Mouse (Mus musculus) liver, postnatal 0 days (tissue): ENCODE data around the gene Fgd3. TPM values are rescaled to one million over a fixed set of nuclear protein-coding genes. Genes with fewer than 3 reads are reported as not detected.
A peak's percentile ranks its signal among the peaks of the same experiment; 100 is the strongest.

Experiments used
- ATAC-seq: fragments of 200-750 bp; cut with Nextera tagmentation; 2 replicates; pipeline ENCODE4 v1.8.0; 2017; ENCODE audit warnings: mild to moderate bottlenecking, moderate library complexity
- DNase-seq: peaks from one replicate; pipeline ENCODE4 v3.0.0-alpha.2; 2016
- H3K27ac ChIP-seq: fragments of 300-500 bp; sonication (generic); 2 replicates; pipeline ENCODE4 v1.5.1; 2014; ENCODE audit warnings: antibody characterized with exemption, moderate library complexity, mild to moderate bottlenecking, low read depth
- H3K27me3 ChIP-seq: fragments of 300-500 bp; sonication (generic); 2 replicates; pipeline ENCODE4 v1.6.1; 2014; ENCODE audit warnings: low read length, control low read depth, mixed read lengths; ENCODE audit not compliant: insufficient read depth
- H3K36me3 ChIP-seq: fragments of 300-500 bp; sonication (generic); replicated peaks from 2 replicates; pipeline ENCODE4 v1.6.1; 2014; ENCODE audit warnings: mild to moderate bottlenecking, control low read depth, low read length, moderate library complexity, mixed read lengths; ENCODE audit not compliant: insufficient read depth
- H3K4me1 ChIP-seq: fragments of 300-500 bp; sonication (generic); 2 replicates; pipeline ENCODE4 v1.6.1; 2014; ENCODE audit warnings: antibody characterized with exemption, mild to moderate bottlenecking, control low read depth; ENCODE audit not compliant: insufficient read depth
- H3K4me2 ChIP-seq: fragments of 300-500 bp; sonication (generic); 2 replicates; pipeline ENCODE4 v1.6.1; 2014; ENCODE audit warnings: low read depth, mild to moderate bottlenecking, low read length, moderate library complexity, mixed read lengths
- H3K4me3 ChIP-seq: fragments of 300-500 bp; sonication (generic); 2 replicates; pipeline ENCODE4 v1.5.1; 2014; ENCODE audit warnings: low read depth, low read length
- H3K9ac ChIP-seq: fragments of 300-500 bp; sonication (generic); replicated peaks from 2 replicates; pipeline ENCODE4 v1.6.1; 2014; ENCODE audit warnings: mild to moderate bottlenecking, moderate library complexity
- H3K9me3 ChIP-seq: fragments of 300-500 bp; sonication (generic); 2 replicates; pipeline ENCODE4 v1.6.1; 2016; ENCODE audit warnings: mild to moderate bottlenecking, control low read depth, low read length, mixed read lengths
- CTCF ChIP-seq: sonication (generic); IDR thresholded peaks from 2 replicates; pipeline ENCODE4 v1.5.1; 2016; ENCODE audit warnings: antibody characterized with exemption, low read depth
- EP300 ChIP-seq: IDR thresholded peaks from 2 replicates; pipeline ENCODE4 v1.6.1; 2016; ENCODE audit warnings: antibody characterized with exemption, low read depth, mild to moderate bottlenecking
- WGBS: fragments of 180-500 bp; shearing (Covaris S2); extraction: QIAGEN DNeasy Blood & Tissue Kit; methylation state at CpG from one replicate; pipeline ENCODE4 v1.1.7; 2014; ENCODE audit not compliant: insufficient replicate concordance; 5-methylcytosine and 5-hydroxymethylcytosine counted together
- polyA plus RNA-seq: library from polyadenylated mRNA; unstranded; fragments of >200 nt; fragmentation: Nextera tagmentation; extraction: Ambion mirVana; gene quantifications from 2 replicates; pipeline ENCODE4 v1.2.1, GENCODE M21; 2015

Gene Fgd3
- polyA plus RNA-seq, 1 experiment from 2014 or later: 0.62 TPM

DNA sequence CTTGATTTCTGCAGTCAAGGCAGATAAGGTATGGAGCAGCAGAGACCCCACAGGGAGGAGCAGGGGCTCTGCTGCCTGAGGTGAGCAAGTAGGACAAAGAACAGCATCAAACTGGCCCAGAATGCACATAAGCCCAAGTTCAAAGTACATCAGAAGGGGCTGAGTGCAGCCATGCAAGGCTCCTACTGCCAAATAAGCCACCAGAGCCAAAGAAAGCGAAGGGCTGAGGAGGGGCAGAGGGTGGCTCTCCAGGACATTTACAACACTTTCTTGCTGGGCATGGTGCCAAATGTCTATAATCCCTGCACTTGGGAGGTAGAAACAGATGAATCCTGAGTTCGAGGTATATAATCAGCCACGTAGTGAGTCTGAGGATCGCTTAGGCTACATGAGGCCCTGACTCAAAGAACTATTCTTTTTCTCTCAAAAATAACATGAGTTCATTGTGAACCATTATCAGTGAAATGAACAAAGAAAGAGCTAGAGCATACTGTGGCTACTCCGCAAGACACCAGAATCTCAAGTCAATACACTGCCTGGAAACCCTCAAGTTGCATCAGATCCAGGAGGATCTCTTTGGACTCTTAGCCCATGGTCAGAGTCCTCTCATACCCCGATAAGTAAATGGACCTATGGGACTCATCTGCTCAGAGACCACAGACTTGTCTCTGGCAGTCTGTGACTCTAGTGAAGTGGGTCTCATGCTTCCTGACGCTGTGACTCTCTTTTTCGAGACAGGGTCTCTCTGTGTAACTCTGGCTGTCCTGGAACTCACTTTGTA lies 86.1 kb downstream of the Fgd3 start:
- no peaks in the 10 kb centered on the region for H3K36me3 ChIP-seq
- TF ChIP-seq EP300: no peak
- TF ChIP-seq CTCF: no peak
- no peak overlapping the region for H3K9ac ChIP-seq
- no peaks in the 10 kb centered on the region for H3K9me3 ChIP-seq
- DNase-seq: no peak
- no peak overlapping the region for H3K4me2 ChIP-seq
- H3K27ac ChIP-seq: no peak overlapping the region
- no peak for ATAC-seq
- H3K4me3 ChIP-seq: no peak overlapping the region
- H3K4me1 ChIP-seq: peaks cover 3% of the 10 kb centered on the region; the same call in 1 of the 2 replicates
- WGBS: 86% methylated on average over 8 of the region's 8 CpGs
- no peaks in the 10 kb centered on the region for H3K27me3 ChIP-seq

DNA sequence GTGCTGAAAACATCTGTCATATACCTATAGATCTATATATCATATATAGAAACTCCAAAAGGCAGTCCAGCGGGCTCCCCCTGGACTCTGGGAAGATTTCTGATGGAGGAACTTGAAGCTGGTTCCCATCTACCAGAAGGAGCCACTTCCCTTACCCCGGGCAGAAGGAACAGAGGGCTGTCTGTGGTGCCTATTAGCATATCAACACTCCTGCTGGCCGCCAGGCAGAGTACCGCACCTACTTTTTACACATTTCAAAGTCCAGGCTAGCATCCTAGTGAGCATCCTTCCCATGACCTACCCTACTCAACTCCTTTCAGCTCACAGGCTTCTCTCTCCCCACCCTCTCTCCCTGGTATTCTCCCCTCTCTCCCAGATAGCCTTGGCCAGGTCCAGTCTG lies 94.5 kb downstream of the Fgd3 start:
- DNase-seq (no peak), ATAC-seq (no peak)
- Histone ChIP-seq H3K4me1 (no peaks in the 10 kb centered on the region), H3K27ac (no peak overlapping the region), H3K27me3 (no peaks in the 10 kb centered on the region), H3K9me3 (no peaks in the 10 kb centered on the region), H3K36me3 (no peaks in the 10 kb centered on the region), H3K9ac (no peak overlapping the region), H3K4me3 (no peak overlapping the region), H3K4me2 (no peak overlapping the region)
- TF ChIP-seq EP300: no peak
- no peak for TF ChIP-seq CTCF
- WGBS: 62% methylated on average over 4 of the region's 4 CpGs

DNA sequence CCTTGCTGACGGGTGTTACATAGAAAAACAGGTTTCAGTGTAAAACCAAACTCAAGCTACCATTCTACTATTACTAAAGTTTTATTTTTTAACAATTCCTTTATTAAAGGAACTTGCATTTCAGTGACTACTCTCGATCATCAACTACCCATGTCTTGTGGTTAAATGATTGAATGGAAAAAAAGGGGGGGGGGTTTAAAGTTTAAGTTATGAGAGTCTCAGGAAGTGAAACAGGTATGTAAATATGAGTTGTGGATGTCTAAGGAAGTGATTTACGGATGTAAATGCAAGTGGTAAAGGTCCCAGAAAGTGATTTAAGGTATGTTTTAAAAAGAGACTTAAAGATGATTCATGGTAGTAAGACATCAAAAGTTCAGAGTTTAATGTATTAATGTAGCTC lies 95.0 kb downstream of the Fgd3 start:
- no peaks in the 10 kb centered on the region for H3K9me3 ChIP-seq
- DNase-seq: no peak
- H3K4me2 ChIP-seq: no peak overlapping the region
- no peak overlapping the region for H3K4me3 ChIP-seq
- 62% methylated on average over 3 of the region's 3 CpGs for WGBS
- no peak overlapping the region for H3K9ac ChIP-seq
- no peak overlapping the region for H3K27ac ChIP-seq
- ATAC-seq: no peak
- no peak for TF ChIP-seq EP300
- H3K4me1 ChIP-seq: no peaks in the 10 kb centered on the region
- no peaks in the 10 kb centered on the region for H3K27me3 ChIP-seq
- no peaks in the 10 kb centered on the region for H3K36me3 ChIP-seq

DNA sequence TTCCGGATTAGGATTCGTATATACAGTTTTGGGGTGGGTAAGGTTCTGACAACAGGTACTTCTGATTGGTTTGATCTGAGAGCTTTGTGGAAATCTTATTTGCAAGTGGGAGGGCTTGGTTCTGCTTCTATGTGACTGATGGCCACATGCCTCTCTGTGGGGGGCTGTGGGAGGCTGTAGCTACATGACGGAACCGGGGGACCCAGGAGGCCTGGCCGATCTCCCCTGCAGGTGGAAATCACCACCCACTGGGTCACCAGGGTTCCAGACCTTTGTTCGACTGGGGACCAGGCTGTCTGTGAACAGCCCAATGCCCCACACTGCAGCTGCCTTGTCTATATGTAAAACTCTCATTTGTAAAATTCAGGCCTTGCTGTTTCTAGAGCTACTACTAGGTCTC lies 95.4 kb downstream of the Fgd3 start:
- H3K9ac ChIP-seq: no peak overlapping the region
- no peaks in the 10 kb centered on the region for H3K27me3 ChIP-seq
- H3K4me1 ChIP-seq: no peaks in the 10 kb centered on the region
- H3K4me3 ChIP-seq: no peak overlapping the region
- DNase-seq: no peak
- no peak for ATAC-seq
- H3K9me3 ChIP-seq: no peaks in the 10 kb centered on the region
- H3K36me3 ChIP-seq: no peaks in the 10 kb centered on the region
- WGBS: 65% methylated on average over 6 of the region's 6 CpGs
- no peak overlapping the region for H3K27ac ChIP-seq
- TF ChIP-seq EP300: no peak
- TF ChIP-seq CTCF: no peak
- no peak overlapping the region for H3K4me2 ChIP-seq

DNA sequence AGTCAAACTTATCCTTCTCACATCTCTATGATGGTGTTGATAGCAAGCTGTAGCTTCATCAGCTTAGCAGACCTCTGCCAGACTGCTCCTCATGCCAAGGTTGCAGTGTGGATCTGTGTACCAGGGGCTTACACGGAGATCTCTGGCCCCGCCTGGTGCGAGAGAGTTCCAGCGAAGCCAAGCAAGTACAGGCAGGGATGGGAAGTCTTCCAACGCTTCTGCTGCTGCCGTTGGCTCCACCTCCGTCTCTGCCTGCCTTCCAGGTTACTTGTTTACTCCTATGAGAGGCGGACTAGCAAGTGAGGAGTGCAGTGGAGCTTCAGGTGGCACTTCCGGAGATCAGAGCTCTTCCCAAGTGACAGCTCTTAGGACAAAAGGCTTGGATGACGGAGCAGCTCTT lies 95.8 kb downstream of the Fgd3 start:
- H3K9me3 ChIP-seq: no peaks in the 10 kb centered on the region
- H3K4me1 ChIP-seq: no peaks in the 10 kb centered on the region
- H3K4me2 ChIP-seq: no peak overlapping the region
- no peak overlapping the region for H3K27ac ChIP-seq
- no peaks in the 10 kb centered on the region for H3K27me3 ChIP-seq
- WGBS: 45% methylated on average over 10 of the region's 10 CpGs
- ATAC-seq (no peak), DNase-seq (no peak)
- no peak overlapping the region for H3K9ac ChIP-seq
- H3K4me3 ChIP-seq: no peak overlapping the region
- no peak for TF ChIP-seq EP300
- no peak for TF ChIP-seq CTCF
- no peaks in the 10 kb centered on the region for H3K36me3 ChIP-seq

DNA sequence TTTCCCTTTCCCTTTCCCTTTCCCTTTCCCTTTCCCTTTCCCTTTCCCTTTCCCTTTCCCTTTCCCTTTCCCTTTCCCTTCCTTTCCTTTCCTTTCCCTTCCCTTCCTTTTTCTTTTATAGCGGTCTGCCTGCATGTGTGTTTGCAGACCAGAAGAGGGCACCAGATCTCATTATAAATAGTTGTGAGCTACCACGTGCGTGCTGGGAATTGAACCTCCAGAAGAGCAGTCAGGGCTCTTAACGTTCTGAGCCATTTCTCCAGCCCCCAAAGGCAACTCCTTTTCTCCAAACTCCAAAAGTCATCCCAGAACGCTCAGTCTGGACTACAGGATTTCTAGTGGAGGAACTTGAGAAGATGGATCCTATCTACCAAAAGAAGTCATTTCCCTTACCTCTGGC lies 99.2 kb downstream of the Fgd3 start:
- Histone ChIP-seq H3K36me3 (no peaks in the 10 kb centered on the region), H3K27ac (no peak overlapping the region), H3K27me3 (no peaks in the 10 kb centered on the region), H3K9me3 (no peaks in the 10 kb centered on the region), H3K9ac (no peak overlapping the region), H3K4me2 (no peak overlapping the region), H3K4me1 (peaks cover 10% of the 10 kb centered on the region), H3K4me3 (no peak overlapping the region)
- TF ChIP-seq CTCF (peak; percentile 33), EP300 (no peak)
- WGBS: 36% methylated on average over 5 of the region's 5 CpGs
- DNase-seq (no peak), ATAC-seq (no peak)

DNA sequence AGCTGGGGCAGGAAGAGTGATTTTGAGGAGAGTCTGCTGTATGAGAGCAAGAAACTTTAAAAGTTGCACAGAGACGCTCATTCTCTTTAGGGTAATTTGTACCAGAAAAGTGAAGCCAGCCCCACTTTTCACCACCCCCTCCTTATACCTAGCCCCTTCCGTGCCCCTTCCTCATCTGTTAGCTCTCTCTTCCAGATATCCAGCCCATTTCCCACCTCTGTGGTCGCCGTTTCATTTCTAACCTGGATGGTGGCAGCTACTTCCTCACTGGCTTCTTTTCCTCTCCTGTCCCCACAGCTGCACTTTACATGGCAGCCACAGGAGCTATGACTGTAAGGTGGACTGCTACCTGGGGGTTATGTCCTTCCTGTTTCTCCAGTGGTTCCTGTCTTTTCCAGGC lies 100.7 kb downstream of the Fgd3 start:
- Histone ChIP-seq H3K27me3 (no peaks in the 10 kb centered on the region), H3K4me3 (no peak overlapping the region), H3K9me3 (no peaks in the 10 kb centered on the region), H3K4me2 (no peak overlapping the region), H3K27ac (no peak overlapping the region), H3K9ac (no peak overlapping the region), H3K4me1 (peaks cover 20% of the 10 kb centered on the region), H3K36me3 (no peaks in the 10 kb centered on the region)
- WGBS: 63% methylated on average over 4 of the region's 4 CpGs
- TF ChIP-seq CTCF: no peak
- no peak for TF ChIP-seq EP300
- DNase-seq (no peak), ATAC-seq (no peak)
